Mouse (Mus musculus): Measurements from ENCODE around the gene Khdrbs1. TPM values are rescaled to one million over a fixed set of nuclear protein-coding genes. Genes with fewer than 3 reads are reported as not detected.

The Khdrbs1 gene
- polyA plus RNA-seq, 1 experiment, result 182 TPM

DNA sequence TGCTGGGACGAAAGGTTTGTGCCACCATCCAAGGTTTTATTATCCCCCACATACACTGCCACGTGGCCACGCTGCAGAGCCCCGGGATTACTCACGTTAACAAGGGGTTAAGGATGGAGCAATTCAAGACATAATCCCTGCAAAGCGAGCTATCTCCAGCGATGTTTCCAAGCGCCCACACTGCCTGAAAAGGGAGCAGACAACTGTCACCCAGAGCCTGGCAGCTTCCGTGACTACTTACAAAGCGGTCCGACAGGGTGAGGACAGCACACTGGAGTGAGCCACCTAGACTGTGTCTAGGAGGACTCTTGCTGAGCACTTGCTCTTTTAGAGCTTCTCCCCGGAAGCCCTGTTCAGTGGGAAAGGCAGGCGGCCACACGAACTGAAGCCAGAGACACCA, 87.3 kb downstream of the Khdrbs1 start:
- H3K36me3 ChIP-seq (ENCODE audit: control insufficient read depth, insufficient read depth, low read length, poor library complexity, severe bottlenecking), result peaks cover 63% of the 10 kb centered on the region
- H3K4me3 ChIP-seq (ENCODE audit: low read depth, low read length), result no peak overlapping the region
- H3K9ac ChIP-seq (ENCODE audit: low read depth, poor library complexity, severe bottlenecking), result no peak overlapping the region
- H3K4me1 ChIP-seq (ENCODE audit: control insufficient read depth, insufficient read depth, low read length), result no peaks in the 10 kb centered on the region
- no peaks in the 10 kb centered on the region for H3K9me3 ChIP-seq (replicated peaks; ENCODE audit: control insufficient read depth, insufficient read depth, low read length, poor library complexity, severe bottlenecking)
- no peak overlapping the region for H3K27ac ChIP-seq (ENCODE audit: insufficient read depth, low read length)
- no peak for TF ChIP-seq CTCF (IDR thresholded peaks at IDR 0.05; ENCODE audit: low read depth, low read length)
- TF ChIP-seq EP300 (IDR thresholded peaks at IDR 0.05; ENCODE audit: insufficient read depth, low read depth, low read length), result no peak
- H3K27me3 ChIP-seq (ENCODE audit: control insufficient read depth, insufficient read depth, low read length, poor library complexity, severe bottlenecking), result no peaks in the 10 kb centered on the region

Other genes with a start within 250 kb of the Khdrbs1 start
- 379 and 434 TPM in 2 replicates for gene Marcksl1, start 228.7 kb downstream of the Khdrbs1 start, polyA plus RNA-seq (2011; ENCODE audit: insufficient read depth, insufficient read length, low read depth, missing spikeins)
- 301 and 304 TPM in 2 replicates for gene Hdac1, start 199.6 kb downstream of the Khdrbs1 start, polyA plus RNA-seq (2011; ENCODE audit: insufficient read depth, insufficient read length, low read depth, missing spikeins)
- 18.7 and 20.1 TPM in 2 replicates for gene Lck, start 168.7 kb downstream of the Khdrbs1 start, polyA plus RNA-seq (2011; ENCODE audit: insufficient read depth, insufficient read length, low read depth, missing spikeins)
- gene Fam167b, start 163.8 kb downstream of the Khdrbs1 start, polyA plus RNA-seq (2011; ENCODE audit: insufficient read depth, insufficient read length, low read depth, missing spikeins), result not detected in 2 replicates
- 252 and 266 TPM in 2 replicates for gene Eif3i, start 141.7 kb downstream of the Khdrbs1 start, polyA plus RNA-seq (2011; ENCODE audit: insufficient read depth, insufficient read length, low read depth, missing spikeins)
- gene Tmem234, start 141.6 kb downstream of the Khdrbs1 start, polyA plus RNA-seq (2011; ENCODE audit: insufficient read depth, insufficient read length, low read depth, missing spikeins), result 86.6 and 94.0 TPM in 2 replicates
- gene Dcdc2b, start 128.0 kb downstream of the Khdrbs1 start, polyA plus RNA-seq (2011; ENCODE audit: insufficient read depth, insufficient read length, low read depth, missing spikeins), result 2.2 and 3.0 TPM in 2 replicates
- gene Iqcc, start 123.2 kb downstream of the Khdrbs1 start, polyA plus RNA-seq (2011; ENCODE audit: insufficient read depth, insufficient read length, low read depth, missing spikeins), result 21.0 and 24.7 TPM in 2 replicates
- 7.4 and 8.7 TPM in 2 replicates for gene Ccdc28b, start 118.4 kb downstream of the Khdrbs1 start, polyA plus RNA-seq (2011; ENCODE audit: insufficient read depth, insufficient read length, low read depth, missing spikeins)
- 42.3 and 44.5 TPM in 2 replicates for gene Txlna, start 101.2 kb downstream of the Khdrbs1 start, polyA plus RNA-seq (2011; ENCODE audit: insufficient read depth, insufficient read length, low read depth, missing spikeins)
- 107 and 130 TPM in 2 replicates for gene Kpna6, start 69.5 kb downstream of the Khdrbs1 start, polyA plus RNA-seq (2011; ENCODE audit: insufficient read depth, insufficient read length, low read depth, missing spikeins)
- 14.8 and 16.1 TPM in 2 replicates for gene Tmem39b, start 45.5 kb downstream of the Khdrbs1 start, polyA plus RNA-seq (2011; ENCODE audit: insufficient read depth, insufficient read length, low read depth, missing spikeins)
- gene Ptp4a2, start 68.9 kb upstream of the Khdrbs1 start, polyA plus RNA-seq (2011; ENCODE audit: insufficient read depth, insufficient read length, low read depth, missing spikeins), result 407 and 414 TPM in 2 replicates
- gene Spocd1, start 186.9 kb upstream of the Khdrbs1 start, polyA plus RNA-seq (2011; ENCODE audit: insufficient read depth, insufficient read length, low read depth, missing spikeins), result 0.25 TPM in 1 of 2 replicates, not detected in the other
- gene Adgrb2, start 242.6 kb upstream of the Khdrbs1 start, polyA plus RNA-seq (2011; ENCODE audit: insufficient read depth, insufficient read length, low read depth, missing spikeins), result 4.9 TPM in 2 replicates